In genomic region chr1:39901063-39901811, GRCm38 (mm10) we compare ENCODE assay signal across 8 mouse cellular contexts. TPM values are rescaled to one million over a fixed set of nuclear protein-coding genes. Genes with fewer than 3 reads are reported as not detected.
DNase-seq lines count a peak whose midpoint lies in the region; ATAC-seq and TF ChIP-seq lines count a peak whose summit lies in the region.

No protein-coding gene starts in this region.

- peaks cover 15% of the 10 kb centered on the region for H3K27me3 ChIP-seq in megakaryocyte, embryonic 14.5 days (replicated peaks)
- H3K27me3 ChIP-seq in hindbrain, embryonic 15.5 days = no peaks in the 10 kb centered on the region
- H3K27me3 ChIP-seq in limb, embryonic 14.5 days (ENCODE audit: control insufficient read depth, insufficient read depth, low read length) = no peaks in the 10 kb centered on the region
- H3K27me3 ChIP-seq in myocyte (ENCODE audit: control insufficient read depth, insufficient read depth, insufficient read length) = no peaks in the 10 kb centered on the region

- peak overlapping the region; percentile 47 for H3ac ChIP-seq in myocyte (ENCODE audit: control insufficient read depth, insufficient read length)

- H3K4me1 ChIP-seq in megakaryocyte, embryonic 14.5 days = peaks cover 66% of the 10 kb centered on the region
- H3K4me1 ChIP-seq in hindbrain, embryonic 15.5 days (replicated peaks) = peaks cover 49% of the 10 kb centered on the region
- peaks cover 37% of the 10 kb centered on the region for H3K4me1 ChIP-seq in limb, embryonic 14.5 days (ENCODE audit: control insufficient read depth, insufficient read depth, low read length)

- H3K9ac ChIP-seq in hindbrain, embryonic 15.5 days = peak overlapping the region; percentile 99
- peak overlapping the region; percentile 100 for H3K9ac ChIP-seq in limb, embryonic 14.5 days (ENCODE audit: low read depth, low read length, severe bottlenecking)

- H3K79me2 ChIP-seq in myocyte (ENCODE audit: control insufficient read depth, insufficient read depth) = peaks cover 59% of the 10 kb centered on the region

- ATAC-seq in megakaryocyte, adult 5-6 weeks (ENCODE audit: poor library complexity, severe bottlenecking) = no peak
- peak; percentile 10; the same call in 1 of the 2 replicates for ATAC-seq in hindbrain, embryonic 15.5 days (ENCODE audit: low FRiP score, low read depth)
- peak; percentile 0; the same call in 1 of the 2 replicates for ATAC-seq in limb, embryonic 14.5 days (ENCODE audit: low FRiP score, low read depth)

- peak; percentile 74 for DNase-seq in cerebellum, adult 9-10 months
- DNase-seq in frontal cortex, postnatal 25 days (ENCODE audit: low spot score in 2 of 2) = peak; percentile 27 to 34
- DNase-seq in limb, embryonic 14.5 days (ENCODE audit: low spot score) = peak; percentile 58
- DNase-seq in testis, postnatal 14 days (ENCODE audit: low spot score) = peak; percentile 27

- TF ChIP-seq POLR2A in limb, embryonic 14.5 days (IDR thresholded peaks at IDR 0.05; ENCODE audit: borderline replicate concordance, extremely low read depth, insufficient read depth, insufficient read length) = no peak
- TF ChIP-seq POLR2A in myocyte (IDR thresholded peaks at IDR 0.05; ENCODE audit: insufficient read length, low read depth) = peak; percentile 7

- H3K4me3 ChIP-seq in megakaryocyte, embryonic 14.5 days (replicated peaks) = peak overlapping the region; percentile 95
- H3K4me3 ChIP-seq in hindbrain, embryonic 15.5 days = peak overlapping the region; percentile 85
- H3K4me3 ChIP-seq in limb, embryonic 14.5 days (replicated peaks; ENCODE audit: low read length) = peak overlapping the region; percentile 98
- H3K4me3 ChIP-seq in myocyte = peak overlapping the region; percentile 83

- peaks cover 16% of the 10 kb centered on the region for H3K36me3 ChIP-seq in megakaryocyte, embryonic 14.5 days (replicated peaks; ENCODE audit: low read length)
- H3K36me3 ChIP-seq in hindbrain, embryonic 15.5 days = 0 out of 2 replicates have a peak, but pooled peaks cover 6% of the 10 kb centered on the region
- H3K36me3 ChIP-seq in limb, embryonic 14.5 days (ENCODE audit: control insufficient read depth, insufficient read depth, low read length) = peaks cover 27% of the 10 kb centered on the region
- peaks cover 18% of the 10 kb centered on the region for H3K36me3 ChIP-seq in myocyte (ENCODE audit: control insufficient read depth, insufficient read depth)

- WGBS in hindbrain, embryonic 15.5 days = under 1% methylated on average over 48 of the region's 75 CpGs
- under 1% methylated on average over 39 of the region's 75 CpGs for WGBS in limb, embryonic 14.5 days

- H3K27ac ChIP-seq in hindbrain, embryonic 15.5 days (replicated peaks) = peak overlapping the region; percentile 99
- peak overlapping the region; percentile 98 for H3K27ac ChIP-seq in limb, embryonic 14.5 days (replicated peaks; ENCODE audit: low read depth, low read length)

- peak overlapping the region; percentile 77 for H3K4me2 ChIP-seq in hindbrain, embryonic 15.5 days
- peak overlapping the region; percentile 79 for H3K4me2 ChIP-seq in limb, embryonic 14.5 days (replicated peaks; ENCODE audit: low read depth, low read length, severe bottlenecking)
- H3K4me2 ChIP-seq in myocyte (ENCODE audit: low read depth) = peak overlapping the region; percentile 96

- peaks cover 4% of the 10 kb centered on the region for H3K9me3 ChIP-seq in megakaryocyte, embryonic 14.5 days
- H3K9me3 ChIP-seq in hindbrain, embryonic 15.5 days = no peaks in the 10 kb centered on the region
- no peaks in the 10 kb centered on the region for H3K9me3 ChIP-seq in limb, embryonic 14.5 days (ENCODE audit: control insufficient read depth, low read length)

TF ChIP-seq in myocyte, 11 proteins besides CTCF, POLR2A, EP300 and RAD21:
- no peak for TF ChIP-seq USF1 (IDR thresholded peaks at IDR 0.05; ENCODE audit: low read depth)
- TF ChIP-seq REST (IDR thresholded peaks at IDR 0.05; ENCODE audit: insufficient read depth, insufficient read length) = no peak
- no peak for TF ChIP-seq TCF3 (IDR thresholded peaks at IDR 0.05; ENCODE audit: insufficient read length, low read depth)
- no peak for TF ChIP-seq MYOD1 (IDR thresholded peaks at IDR 0.05; ENCODE audit: control insufficient read depth in 1 of 3, insufficient read length in 2 of 3, low read depth in 2 of 3)
TF ChIP-seq in myocyte: peak in this region for 0.

RNA-seq across cellular contexts. Expression of gene Map4k4, which starts 0.5 kb away (rescaled TPM):
- polyA plus RNA-seq in megakaryocyte, embryonic 14.5 days (2012; ENCODE audit: insufficient read depth, low replicate concordance) = 13.5 and 22.8 TPM in 2 replicates
- total RNA-seq in megakaryocyte, adult 5-6 weeks (2015) = 52.1 and 52.3 TPM in 2 replicates
- 190 and 228 TPM in 2 replicates for total RNA-seq in megakaryocyte, adult 5-6 weeks (2017)
- polyA plus RNA-seq in hindbrain, embryonic 15.5 days (2015; fragmentation: Nextera tagmentation; extraction: Ambion mirVana) = 41.5 and 42.6 TPM in 2 replicates
- 221 and 237 TPM in 2 replicates for polyA plus RNA-seq in limb, embryonic 14.5 days (2012; rRNA removed)
- polyA plus RNA-seq in limb, embryonic 14.5 days (2014; fragmentation: Nextera tagmentation; extraction: Ambion mirVana) = 40.4 and 50.4 TPM in 2 replicates
- polyA plus RNA-seq in myocyte (2012; fragmentation: generic; extraction: Trizol) = 147 TPM
